Mouse (Mus musculus) cerebellum, adult 2 months (tissue): ENCODE data around the gene App.

Experiments
- CTCF ChIP-seq: fragments of 200-500 bp; IDR thresholded peaks from 2 replicates; pipeline ENCODE4 v1.5.1; 2011; ENCODE audit warnings: low read depth, mild to moderate bottlenecking, control low read depth, low read length, moderate library complexity, borderline replicate concordance; ENCODE audit not compliant: insufficient read depth
- POLR2A ChIP-seq: fragments of 200-500 bp; IDR thresholded peaks from 2 replicates; pipeline ENCODE4 v1.6.1; 2011; ENCODE audit warnings: low read length, control low read depth, borderline replicate concordance; ENCODE audit not compliant: insufficient read depth

- TF ChIP-seq CTCF (no peak), POLR2A (no peak)
Measured at GRCm38 (mm10) chr16:85136046-85136445, 37.5 kb downstream of the App start.
